In genomic region chr13:43684499-43684994, GRCm38 (mm10) we compare ENCODE assay signal across 9 mouse cellular contexts.
DNase-seq lines count a peak whose midpoint lies in the region; ATAC-seq and TF ChIP-seq lines count a peak whose summit lies in the region.
"Had no signal": no experiment of that assay in that cellular context is flagged by ENCODE, and none has a peak within 500 bp of the region (broad histone marks: within the 10 kb centered on the region; RNA-seq: fewer than 3 reads in every experiment).

No protein-coding gene starts in this region.

- WGBS in liver, postnatal 0 days (ENCODE audit: insufficient replicate concordance) = 36% methylated on average over 8 of the region's 8 CpGs
- 34% methylated on average over 8 of the region's 8 CpGs for WGBS in liver, embryonic 12.5 days (ENCODE audit: insufficient replicate concordance)

- no peak overlapping the region for H3K4me2 ChIP-seq in liver, postnatal 0 days (ENCODE audit: low read depth, low read length)
- H3K4me2 ChIP-seq in liver, embryonic 12.5 days = no peak overlapping the region
- H3K4me2 ChIP-seq: heart, embryonic 13.5 days had no signal

- no peak overlapping the region for H3K27ac ChIP-seq in liver, postnatal 0 days (ENCODE audit: low read depth)
- H3K27ac ChIP-seq in liver, embryonic 12.5 days = no peak overlapping the region
- H3K27ac ChIP-seq: heart, embryonic 13.5 days had no signal

- no peaks in the 10 kb centered on the region for H3K27me3 ChIP-seq in liver, postnatal 0 days (ENCODE audit: insufficient read depth, low read length)
- no peaks in the 10 kb centered on the region for H3K27me3 ChIP-seq in liver, embryonic 12.5 days (replicated peaks)
- H3K27me3 ChIP-seq: heart, embryonic 13.5 days had no signal

- no peak for TF ChIP-seq CTCF in liver, postnatal 0 days (IDR thresholded peaks at IDR 0.05; ENCODE audit: low read depth)

- ATAC-seq in liver, postnatal 0 days = peak; percentile 70
- no peak for ATAC-seq in liver, embryonic 12.5 days

- H3K9ac ChIP-seq in liver, postnatal 0 days (replicated peaks) = no peak overlapping the region
- H3K9ac ChIP-seq in liver, embryonic 12.5 days = no peak overlapping the region
- H3K9ac ChIP-seq: heart, embryonic 13.5 days had no signal

- DNase-seq in liver, postnatal 0 days = no peak
- DNase-seq in brain, embryonic 18.5 days (ENCODE audit: low read depth, low spot score) = peak; percentile 22
- peak; percentile 56 for DNase-seq in gastrocnemius, postnatal 25 days
- DNase-seq in kidney, adult 9 months = peak; percentile 41
- peak; percentile 17 for DNase-seq in lung, postnatal 14 days
- DNase-seq in spleen, adult 12 weeks (ENCODE audit: low spot score) = no peak
- DNase-seq in liver = no peak

- TF ChIP-seq EP300 in liver, postnatal 0 days (IDR thresholded peaks at IDR 0.05; ENCODE audit: low read depth) = no peak

- H3K36me3 ChIP-seq in liver, postnatal 0 days (replicated peaks; ENCODE audit: insufficient read depth, low read length) = no peaks in the 10 kb centered on the region
- H3K36me3 ChIP-seq in liver, embryonic 12.5 days = no peaks in the 10 kb centered on the region
- H3K36me3 ChIP-seq: heart, embryonic 13.5 days had no signal

- no peak overlapping the region for H3K4me3 ChIP-seq in liver, postnatal 0 days (ENCODE audit: low read depth, low read length)
- H3K4me3 ChIP-seq in liver, embryonic 12.5 days = no peak overlapping the region
- H3K4me3 ChIP-seq: heart, embryonic 13.5 days had no signal

- H3K4me1 ChIP-seq in liver, postnatal 0 days (ENCODE audit: insufficient read depth) = no peaks in the 10 kb centered on the region
- no peaks in the 10 kb centered on the region for H3K4me1 ChIP-seq in liver, embryonic 12.5 days

- H3K9me3 ChIP-seq in liver, postnatal 0 days (ENCODE audit: low read length) = no peaks in the 10 kb centered on the region
- H3K9me3 ChIP-seq in liver, embryonic 12.5 days (replicated peaks) = no peaks in the 10 kb centered on the region
- H3K9me3 ChIP-seq: heart, embryonic 13.5 days had no signal

Comparison
In these comparisons a context has a peak if more than half of its experiments do, and no peak if none do; other contexts are left out.
1. DNase-seq: peak in brain, embryonic 18.5 days (single experiment), gastrocnemius, postnatal 25 days (single experiment), kidney, adult 9 months (single experiment) and lung, postnatal 14 days (single experiment); none in liver, postnatal 0 days (single experiment), spleen, adult 12 weeks (single experiment) and liver (single experiment).